Comparison of ENCODE assay signal across 8 mouse cellular contexts in genomic region chr10:60831379-60831778, GRCm38 (mm10). TPM values are rescaled to one million over a fixed set of nuclear protein-coding genes. Genes with fewer than 3 reads are reported as not detected.
DNase-seq lines count a peak whose midpoint lies in the region; ATAC-seq lines count a peak whose summit lies in the region.

Gene Unc5b (minus strand): TSS chr10:60831581.

- H3K4me2 ChIP-seq in intestine, embryonic 15.5 days (replicated peaks) = peak within 1 kb of the TSS; percentile 99

- H3K36me3 ChIP-seq in intestine, embryonic 15.5 days = no peaks in the 10 kb centered on the region
- H3K36me3 ChIP-seq in megakaryocyte, embryonic 14.5 days (replicated peaks; ENCODE audit: low read length) = no peaks in the 10 kb centered on the region

- DNase-seq in adrenal gland, adult 8-10 months = peak; percentile 91
- peak; percentile 95 for DNase-seq in embryo, embryonic 11 days
- peak; percentile 88 to 90 for DNase-seq in gastrocnemius, postnatal 4 days (ENCODE audit: low spot score in 2 of 2)
- peak; percentile 70 to 92 for DNase-seq in left cerebral cortex, postnatal 10 days (ENCODE audit: extremely low spot score in 1 of 2, low spot score in 2 of 2)
- peak; percentile 66 to 71 for DNase-seq in right cerebral cortex, postnatal 36 days (ENCODE audit: low spot score in 2 of 2)
- DNase-seq in urinary bladder, postnatal 4 days (ENCODE audit: low spot score in 2 of 2) = peak; percentile 95 to 96

- H3K27ac ChIP-seq in intestine, embryonic 15.5 days = peak within 1 kb of the TSS; percentile 91

- under 1% methylated on average over 53 of the region's 53 CpGs for WGBS in intestine, embryonic 15.5 days

- peak within 1 kb of the TSS; percentile 85 for H3K9ac ChIP-seq in intestine, embryonic 15.5 days

- peaks cover 42% of the 10 kb centered on the region for H3K4me1 ChIP-seq in intestine, embryonic 15.5 days (replicated peaks)
- peaks cover 41% of the 10 kb centered on the region for H3K4me1 ChIP-seq in megakaryocyte, embryonic 14.5 days

- intact Hi-C loops in left cerebral cortex, postnatal 10 days (cut with DNase I) = no loop called here

- ATAC-seq in intestine, embryonic 15.5 days = peak; percentile 97

- H3K27me3 ChIP-seq in intestine, embryonic 15.5 days (replicated peaks) = peaks cover 18% of the 10 kb centered on the region
- H3K27me3 ChIP-seq in megakaryocyte, embryonic 14.5 days (replicated peaks) = peaks cover 95% of the 10 kb centered on the region

- H3K4me3 ChIP-seq in intestine, embryonic 15.5 days (replicated peaks) = peak within 1 kb of the TSS; percentile 73
- peak within 1 kb of the TSS; percentile 90 for H3K4me3 ChIP-seq in megakaryocyte, embryonic 14.5 days (replicated peaks)

- H3K9me3 ChIP-seq in intestine, embryonic 15.5 days = no peaks in the 10 kb centered on the region
- H3K9me3 ChIP-seq in megakaryocyte, embryonic 14.5 days = peaks cover 16% of the 10 kb centered on the region

RNA-seq across cellular contexts. Expression of gene Unc5b, which starts in this region (rescaled TPM):
- total RNA-seq in adrenal gland, adult 8-10 months (2022) = 1 to 10 TPM; 3.9 to 7.9 (median 6.1) TPM
- 10 to 100 TPM; 15.2 to 16.1 TPM for total RNA-seq in gastrocnemius, postnatal 4 days (2021)
- polyA plus RNA-seq in intestine, embryonic 15.5 days (2015; fragmentation: Nextera tagmentation; extraction: Ambion mirVana) = 4.6 and 5.1 TPM in 2 replicates
- total RNA-seq in left cerebral cortex, postnatal 10 days (2021) = 1 to 10 TPM; 7.6 to 8.3 TPM
- polyA plus RNA-seq in megakaryocyte, embryonic 14.5 days (2012; ENCODE audit: insufficient read depth, low replicate concordance) = 0.02 TPM in 1 of 2 replicates, not detected in the other

Comparison
In these comparisons a context has a peak if more than half of its experiments do, and no peak if none do; other contexts are left out.
1. Peak in every context shown above with its lines: DNase-seq, ATAC-seq, H3K4me3 ChIP-seq and H3K27ac ChIP-seq.